Mouse (Mus musculus): ENCODE measurements at regions not wholly inside any gene's neighbourhood (a gene's known extent, or its start where the extent isn't known, plus 50 kb on each side); places are given as distances from the start of the nearest gene placed in this dataset.

DNA sequence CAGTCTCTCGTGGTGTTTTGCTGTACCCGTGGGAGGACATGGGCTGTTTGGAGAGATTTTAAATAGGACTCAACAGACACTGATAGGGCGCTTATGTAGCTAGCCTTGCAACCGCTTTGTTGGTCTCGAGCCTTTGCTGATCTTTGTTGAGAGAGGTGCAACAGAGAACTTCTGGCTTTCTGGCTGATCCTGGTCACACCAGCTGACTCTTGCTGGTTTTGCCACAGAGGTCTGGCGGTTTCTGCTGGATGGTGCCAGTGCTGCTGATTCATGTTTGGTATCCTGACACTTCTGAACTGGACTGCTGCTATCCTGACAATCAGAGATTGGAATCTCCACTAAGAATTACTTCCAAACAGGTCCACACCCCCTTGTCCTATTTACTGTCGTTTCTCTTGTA lies 102.1 kb upstream of the Sh3bp4 start:
- Histone ChIP-seq H3K9ac (ENCODE audit: low read depth, low read length) (no peak overlapping the region), H3K4me1 (replicated peaks; ENCODE audit: control insufficient read depth, insufficient read depth, low read length) (no peaks in the 10 kb centered on the region), H3K27me3 (replicated peaks; ENCODE audit: control insufficient read depth, insufficient read depth, low read length) (no peaks in the 10 kb centered on the region), H3K4me2 (no peak overlapping the region), H3K9me3 (ENCODE audit: control insufficient read depth, low read length) (no peaks in the 10 kb centered on the region), H3K27ac (ENCODE audit: low read depth, low read length) (no peak overlapping the region), H3K4me3 (ENCODE audit: low read depth, low read length) (no peak overlapping the region), H3K36me3 (ENCODE audit: control insufficient read depth, insufficient read depth, low read length) (no peaks in the 10 kb centered on the region)
- 79% methylated on average over 7 of the region's 7 CpGs for WGBS
- no peak for DNase-seq (ENCODE audit: low spot score)
- ATAC-seq (replicated peaks; ENCODE audit: low FRiP score), result no peak

DNA sequence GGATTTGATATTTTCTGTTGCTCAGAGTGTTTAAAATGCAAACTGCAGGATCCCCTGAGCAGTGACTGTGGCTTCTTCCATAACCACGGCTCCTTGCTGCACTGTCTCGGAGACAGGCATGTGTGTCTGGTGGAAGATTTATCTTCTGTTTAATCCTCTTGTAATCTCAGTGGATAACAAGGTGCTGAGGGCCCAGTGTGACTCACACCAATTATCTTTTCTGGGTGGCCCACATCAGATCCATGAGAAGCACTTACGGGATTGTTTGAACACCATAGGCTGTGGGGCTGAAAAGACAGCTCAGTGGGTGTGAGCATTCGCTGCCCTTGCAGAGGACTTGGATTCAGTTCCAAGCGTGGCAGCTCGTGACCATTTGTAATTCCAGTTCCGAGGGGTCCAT lies 101.2 kb upstream of the Sh3bp4 start:
- Histone ChIP-seq H3K4me1 (replicated peaks; ENCODE audit: control insufficient read depth, insufficient read depth, low read length) (no peaks in the 10 kb centered on the region), H3K27ac (ENCODE audit: low read depth, low read length) (no peak overlapping the region), H3K9me3 (ENCODE audit: control insufficient read depth, low read length) (no peaks in the 10 kb centered on the region), H3K9ac (ENCODE audit: low read depth, low read length) (no peak overlapping the region), H3K4me2 (no peak overlapping the region), H3K27me3 (replicated peaks; ENCODE audit: control insufficient read depth, insufficient read depth, low read length) (no peaks in the 10 kb centered on the region), H3K36me3 (ENCODE audit: control insufficient read depth, insufficient read depth, low read length) (no peaks in the 10 kb centered on the region), H3K4me3 (ENCODE audit: low read depth, low read length) (no peak overlapping the region)
- ATAC-seq (replicated peaks; ENCODE audit: low FRiP score) (no peak), DNase-seq (ENCODE audit: low spot score) (no peak)
- WGBS, result 78% methylated on average over 7 of the region's 7 CpGs

DNA sequence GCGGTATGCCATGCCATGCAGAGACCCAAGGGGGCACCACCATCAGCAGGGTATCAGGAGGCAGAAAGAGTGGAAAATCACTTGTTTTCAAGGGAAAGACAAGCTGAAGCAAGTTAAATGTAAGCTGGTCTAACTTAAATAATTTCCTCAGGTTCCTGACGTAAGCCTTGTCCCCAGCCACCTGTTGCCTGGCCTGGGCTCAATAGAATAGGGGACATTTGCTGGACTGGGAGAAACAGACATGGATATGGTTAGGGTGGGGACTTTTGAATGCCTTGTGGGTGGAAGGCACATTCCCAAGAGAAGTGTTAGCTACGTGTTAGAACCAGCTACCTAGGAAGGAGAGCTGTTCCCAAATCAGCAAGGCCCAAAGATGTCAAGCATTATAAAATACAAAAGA lies 100.6 kb upstream of the Sh3bp4 start:
- no peaks in the 10 kb centered on the region for H3K36me3 ChIP-seq (ENCODE audit: control insufficient read depth, insufficient read depth, low read length)
- no peak overlapping the region for H3K27ac ChIP-seq (ENCODE audit: low read depth, low read length)
- DNase-seq (ENCODE audit: low spot score), result no peak
- H3K4me1 ChIP-seq (replicated peaks; ENCODE audit: control insufficient read depth, insufficient read depth, low read length), result no peaks in the 10 kb centered on the region
- no peak overlapping the region for H3K9ac ChIP-seq (ENCODE audit: low read depth, low read length)
- no peaks in the 10 kb centered on the region for H3K27me3 ChIP-seq (replicated peaks; ENCODE audit: control insufficient read depth, insufficient read depth, low read length)
- H3K4me2 ChIP-seq, result no peak overlapping the region
- no peaks in the 10 kb centered on the region for H3K9me3 ChIP-seq (ENCODE audit: control insufficient read depth, low read length)
- H3K4me3 ChIP-seq (ENCODE audit: low read depth, low read length), result no peak overlapping the region
- ATAC-seq (replicated peaks; ENCODE audit: low FRiP score), result no peak
- 92% methylated on average over 3 of the region's 3 CpGs for WGBS

DNA sequence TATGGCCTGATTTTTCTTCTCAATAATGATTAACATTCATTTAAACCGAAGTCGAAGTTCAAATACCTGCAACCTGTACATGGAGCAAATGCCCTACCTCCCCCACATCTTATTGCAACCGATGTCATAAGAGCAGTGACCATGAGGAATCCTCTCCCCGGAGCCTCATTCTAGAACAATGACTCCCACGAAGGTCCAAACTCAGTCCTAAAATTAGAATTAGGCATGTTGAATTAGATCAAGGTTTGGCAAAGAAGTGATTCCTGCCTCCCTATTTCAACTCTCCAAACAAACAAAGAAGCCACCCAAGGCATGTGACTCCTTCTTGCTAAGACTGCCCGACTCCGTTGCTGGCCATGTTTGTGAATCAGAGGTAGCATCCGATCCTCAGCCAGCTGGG lies 94.1 kb upstream of the Sh3bp4 start:
- H3K9me3 ChIP-seq (ENCODE audit: control insufficient read depth, low read length), result no peaks in the 10 kb centered on the region
- no peak for DNase-seq (ENCODE audit: low spot score)
- WGBS, result 92% methylated on average over 8 of the region's 8 CpGs
- H3K27ac ChIP-seq (ENCODE audit: low read depth, low read length), result no peak overlapping the region
- no peaks in the 10 kb centered on the region for H3K27me3 ChIP-seq (replicated peaks; ENCODE audit: control insufficient read depth, insufficient read depth, low read length)
- H3K9ac ChIP-seq (ENCODE audit: low read depth, low read length), result no peak overlapping the region
- no peak overlapping the region for H3K4me3 ChIP-seq (ENCODE audit: low read depth, low read length)
- no peak for ATAC-seq (replicated peaks; ENCODE audit: low FRiP score)
- no peaks in the 10 kb centered on the region for H3K36me3 ChIP-seq (ENCODE audit: control insufficient read depth, insufficient read depth, low read length)
- H3K4me2 ChIP-seq, result no peak overlapping the region
- no peaks in the 10 kb centered on the region for H3K4me1 ChIP-seq (replicated peaks; ENCODE audit: control insufficient read depth, insufficient read depth, low read length)

DNA sequence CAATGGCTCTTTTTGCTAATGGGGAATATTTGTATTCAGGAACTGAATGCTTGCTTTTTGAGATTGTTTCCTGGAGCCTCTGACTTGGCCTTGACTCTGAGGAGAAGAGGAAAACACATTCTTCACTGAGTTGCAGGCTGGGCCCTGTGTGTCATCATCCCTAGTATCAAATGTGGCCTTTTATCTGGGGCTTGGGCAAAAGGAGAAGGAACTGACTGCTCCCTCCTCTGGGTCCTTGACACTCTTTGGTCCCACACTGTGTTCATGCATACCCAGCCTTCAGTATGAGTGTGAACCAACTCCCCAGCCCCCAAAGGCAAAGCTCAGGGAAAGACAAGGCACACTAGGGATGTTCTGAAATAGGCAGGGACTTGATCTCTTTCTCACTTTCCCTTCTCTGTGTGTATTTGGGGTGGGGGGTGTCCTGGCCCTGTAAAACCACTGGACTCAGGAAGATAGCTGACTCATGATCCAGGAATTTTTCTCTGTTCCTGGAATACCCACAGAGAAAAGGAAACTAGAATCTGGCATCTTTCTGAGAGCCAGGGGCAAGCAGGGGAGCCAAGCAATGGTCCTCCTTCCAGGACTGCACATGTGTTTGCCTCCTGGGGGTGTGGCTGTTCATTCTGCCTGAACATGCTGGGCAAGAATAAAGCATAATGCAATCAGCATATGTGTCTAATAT lies 82.1 kb upstream of the Sh3bp4 start:
- Histone ChIP-seq H3K36me3 (ENCODE audit: control insufficient read depth, insufficient read depth, low read length) (no peaks in the 10 kb centered on the region), H3K4me3 (ENCODE audit: low read depth, low read length) (no peak overlapping the region), H3K9ac (ENCODE audit: low read depth, low read length) (no peak overlapping the region), H3K9me3 (ENCODE audit: control insufficient read depth, low read length) (no peaks in the 10 kb centered on the region), H3K4me2 (no peak overlapping the region), H3K27me3 (replicated peaks; ENCODE audit: control insufficient read depth, insufficient read depth, low read length) (no peaks in the 10 kb centered on the region), H3K4me1 (replicated peaks; ENCODE audit: control insufficient read depth, insufficient read depth, low read length) (no peaks in the 10 kb centered on the region), H3K27ac (ENCODE audit: low read depth, low read length) (no peak overlapping the region)
- no peak for DNase-seq (ENCODE audit: low spot score)
- no peak for ATAC-seq (replicated peaks; ENCODE audit: low FRiP score)

DNA sequence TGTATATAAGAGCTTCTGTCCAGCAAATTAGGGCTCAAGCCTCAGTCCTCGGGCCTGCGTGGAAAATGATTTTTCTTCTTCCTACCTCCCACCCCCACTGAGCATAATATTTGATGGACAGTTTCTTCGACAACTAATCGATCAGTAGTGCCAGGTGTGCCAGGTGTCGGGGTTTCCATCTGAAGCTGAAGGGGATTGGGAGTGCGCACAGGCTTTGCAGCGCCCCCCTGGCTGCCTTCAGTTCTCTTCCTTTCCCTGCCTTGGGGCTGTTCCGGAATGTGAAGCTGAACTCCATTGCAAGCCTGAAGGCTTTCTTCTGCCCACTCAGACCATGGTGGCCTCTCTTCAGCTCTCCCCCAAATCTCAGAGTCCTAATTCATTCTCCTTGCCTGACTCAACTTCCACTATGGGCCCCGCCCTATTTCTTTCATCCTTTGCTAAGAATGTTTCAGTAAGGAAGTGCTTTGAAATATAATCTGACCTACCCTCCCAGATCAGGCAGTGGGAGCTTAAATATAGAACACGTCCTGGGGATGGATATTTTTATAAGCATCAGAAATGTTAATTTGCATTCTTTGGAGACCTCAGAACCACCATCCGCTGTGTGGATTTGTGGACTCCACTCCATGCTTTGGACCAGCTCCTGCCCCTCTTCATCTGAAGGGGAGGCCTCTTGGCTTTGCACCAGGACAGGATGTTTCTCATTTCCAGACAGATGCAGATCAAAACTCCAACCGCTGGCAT lies 75.5 kb upstream of the Sh3bp4 start:
- Histone ChIP-seq H3K4me3 (ENCODE audit: low read depth, low read length) (no peak overlapping the region), H3K36me3 (ENCODE audit: control insufficient read depth, insufficient read depth, low read length) (no peaks in the 10 kb centered on the region), H3K27me3 (replicated peaks; ENCODE audit: control insufficient read depth, insufficient read depth, low read length) (no peaks in the 10 kb centered on the region), H3K27ac (ENCODE audit: low read depth, low read length) (no peak overlapping the region), H3K9me3 (ENCODE audit: control insufficient read depth, low read length) (no peaks in the 10 kb centered on the region), H3K4me2 (no peak overlapping the region), H3K9ac (ENCODE audit: low read depth, low read length) (no peak overlapping the region), H3K4me1 (replicated peaks; ENCODE audit: control insufficient read depth, insufficient read depth, low read length) (no peaks in the 10 kb centered on the region)
- ATAC-seq (replicated peaks; ENCODE audit: low FRiP score) (no peak), DNase-seq (ENCODE audit: low spot score) (no peak)
- 70% methylated on average over 12 of the region's 12 CpGs for WGBS

DNA sequence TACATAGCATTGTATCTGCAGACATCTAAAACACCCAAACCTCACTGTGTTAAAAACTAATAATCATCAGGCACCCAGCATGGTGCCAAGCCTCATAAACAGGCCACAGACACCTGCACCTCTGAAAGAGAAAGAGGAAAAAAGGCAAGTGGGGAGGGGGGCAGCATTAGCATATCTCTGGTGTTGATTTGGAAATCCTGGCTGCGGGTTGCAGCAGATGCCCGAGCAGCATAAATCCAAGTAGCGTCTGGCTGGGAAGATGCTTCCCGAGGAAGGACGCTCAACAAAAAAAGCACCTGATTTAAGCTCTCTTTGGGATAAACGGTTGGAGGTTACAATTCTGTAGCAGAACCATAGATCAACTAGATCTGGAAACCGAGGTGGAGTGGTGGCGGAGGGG lies 74.3 kb upstream of the Sh3bp4 start:
- Histone ChIP-seq H3K27me3 (replicated peaks; ENCODE audit: control insufficient read depth, insufficient read depth, low read length) (no peaks in the 10 kb centered on the region), H3K4me1 (replicated peaks; ENCODE audit: control insufficient read depth, insufficient read depth, low read length) (no peaks in the 10 kb centered on the region), H3K36me3 (ENCODE audit: control insufficient read depth, insufficient read depth, low read length) (no peaks in the 10 kb centered on the region), H3K9me3 (ENCODE audit: control insufficient read depth, low read length) (no peaks in the 10 kb centered on the region), H3K4me3 (ENCODE audit: low read depth, low read length) (no peak overlapping the region), H3K27ac (ENCODE audit: low read depth, low read length) (no peak overlapping the region), H3K4me2 (no peak overlapping the region), H3K9ac (ENCODE audit: low read depth, low read length) (no peak overlapping the region)
- DNase-seq (ENCODE audit: low spot score) (no peak), ATAC-seq (replicated peaks; ENCODE audit: low FRiP score) (no peak)
- WGBS, result 39% methylated on average over 8 of the region's 8 CpGs

DNA sequence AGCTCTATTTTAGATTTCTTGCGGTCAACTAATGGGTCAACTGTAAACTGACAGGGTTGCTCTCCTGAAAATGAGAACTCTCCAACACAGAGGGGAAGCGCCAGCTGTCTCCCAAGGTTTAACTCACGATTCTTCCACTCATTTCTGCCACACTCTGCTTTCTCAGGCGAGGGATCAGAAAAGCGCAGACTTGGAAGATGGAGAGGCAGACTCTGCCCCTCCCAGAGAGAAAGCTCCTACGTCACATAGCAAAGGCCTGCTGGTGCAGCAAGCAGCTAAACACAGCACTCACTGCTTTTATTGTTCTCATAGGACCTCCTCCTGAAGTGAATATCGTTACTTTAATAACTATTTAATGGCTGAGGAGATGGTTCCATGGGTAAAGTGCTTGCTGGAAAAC lies 73.6 kb upstream of the Sh3bp4 start:
- WGBS, result 72% methylated on average over 7 of the region's 7 CpGs
- Histone ChIP-seq H3K4me3 (ENCODE audit: low read depth, low read length) (no peak overlapping the region), H3K36me3 (ENCODE audit: control insufficient read depth, insufficient read depth, low read length) (no peaks in the 10 kb centered on the region), H3K27ac (ENCODE audit: low read depth, low read length) (no peak overlapping the region), H3K9me3 (ENCODE audit: control insufficient read depth, low read length) (no peaks in the 10 kb centered on the region), H3K9ac (ENCODE audit: low read depth, low read length) (no peak overlapping the region), H3K4me1 (replicated peaks; ENCODE audit: control insufficient read depth, insufficient read depth, low read length) (no peaks in the 10 kb centered on the region), H3K4me2 (no peak overlapping the region), H3K27me3 (replicated peaks; ENCODE audit: control insufficient read depth, insufficient read depth, low read length) (no peaks in the 10 kb centered on the region)
- no peak for DNase-seq (ENCODE audit: low spot score)
- no peak for ATAC-seq (replicated peaks; ENCODE audit: low FRiP score)

DNA sequence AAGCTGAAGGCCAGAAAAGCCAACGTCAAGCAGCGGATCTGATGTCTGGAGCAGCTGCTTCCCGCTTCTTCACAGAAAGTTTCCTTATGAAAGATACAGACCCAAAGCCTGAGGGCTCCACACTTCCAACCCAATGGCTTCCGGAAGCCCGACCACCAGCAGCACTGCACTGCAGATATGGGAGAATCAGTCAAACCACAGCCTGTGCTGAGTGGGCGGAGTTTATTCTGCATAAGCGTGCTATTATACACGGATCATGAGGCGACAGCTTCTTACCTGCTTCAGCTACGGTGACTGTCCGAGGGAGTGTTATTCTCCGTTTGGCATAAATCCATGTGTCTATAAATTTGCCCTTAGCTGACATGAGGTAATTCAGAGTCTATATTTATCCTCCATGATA lies 72.4 kb upstream of the Sh3bp4 start:
- WGBS, result 70% methylated on average over 12 of the region's 12 CpGs
- no peaks in the 10 kb centered on the region for H3K9me3 ChIP-seq (ENCODE audit: control insufficient read depth, low read length)
- H3K4me1 ChIP-seq (replicated peaks; ENCODE audit: control insufficient read depth, insufficient read depth, low read length), result no peaks in the 10 kb centered on the region

More for the DNA sequence above, 72.4 kb upstream of the Sh3bp4 start:
- H3K36me3 ChIP-seq (ENCODE audit: control insufficient read depth, insufficient read depth, low read length), result no peaks in the 10 kb centered on the region
- DNase-seq (ENCODE audit: low spot score), result no peak
- no peak overlapping the region for H3K4me2 ChIP-seq
- no peak overlapping the region for H3K4me3 ChIP-seq (ENCODE audit: low read depth, low read length)
- no peaks in the 10 kb centered on the region for H3K27me3 ChIP-seq (replicated peaks; ENCODE audit: control insufficient read depth, insufficient read depth, low read length)
- no peak for ATAC-seq (replicated peaks; ENCODE audit: low FRiP score)
- H3K27ac ChIP-seq (ENCODE audit: low read depth, low read length), result no peak overlapping the region
- H3K9ac ChIP-seq (ENCODE audit: low read depth, low read length), result no peak overlapping the region

All from liver, embryonic 11.5 days (tissue).